Mouse (Mus musculus): ENCODE results near the gene Pdia5.

GRCm38 (mm10) chr16:35431608-35432007 is 59.1 kb downstream of the Pdia5 start:
- TF ChIP-seq CTCF (IDR thresholded peaks at IDR 0.05; ENCODE audit: extremely low read depth, insufficient read depth, low read length) (no peak), POLR2A (IDR thresholded peaks at IDR 0.05; ENCODE audit: extremely low read depth, insufficient read depth, low read length) (no peak)
